Mouse (Mus musculus): ENCODE measurements around the gene Slc38a4.
A peak's percentile ranks its signal among the peaks of the same experiment; 100 is the strongest.

Gene Slc38a4

GRCm38 (mm10) chr15:97055794-97056193 lies at the start of gene Slc38a4:
Slc38a4 (minus strand) TSS chr15:97055956.
- no peak for DNase-seq

GRCm38 (mm10) chr15:97104889-97105391 lies 49.2 kb upstream of the Slc38a4 start:
- no peak for DNase-seq

- DNase-seq: no peak
Observed at GRCm38 (mm10) chr15:97104048-97104447, 48.3 kb upstream of the Slc38a4 start.

DNA sequence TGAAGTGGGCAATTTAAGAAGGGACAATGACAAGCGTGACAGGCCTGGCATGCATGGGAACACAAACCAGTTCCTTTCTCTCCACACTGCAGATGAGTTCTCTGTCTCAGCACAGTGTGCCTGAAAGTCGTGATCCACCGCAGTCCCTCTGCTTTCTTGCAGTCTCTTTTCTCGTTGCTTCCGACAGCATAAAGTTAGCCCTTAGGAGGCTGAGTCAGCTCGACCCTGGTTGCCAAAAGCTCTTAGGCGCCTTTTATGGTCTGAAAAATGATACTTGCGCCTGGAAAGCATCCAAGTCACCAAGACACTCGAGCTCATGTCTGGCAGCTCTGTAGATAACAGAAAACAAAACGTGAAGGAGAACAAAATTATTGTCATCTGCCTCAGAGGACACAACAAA lies 47.1 kb upstream of the Slc38a4 start:
- DNase-seq: peak; percentile 45 to 63

DNA sequence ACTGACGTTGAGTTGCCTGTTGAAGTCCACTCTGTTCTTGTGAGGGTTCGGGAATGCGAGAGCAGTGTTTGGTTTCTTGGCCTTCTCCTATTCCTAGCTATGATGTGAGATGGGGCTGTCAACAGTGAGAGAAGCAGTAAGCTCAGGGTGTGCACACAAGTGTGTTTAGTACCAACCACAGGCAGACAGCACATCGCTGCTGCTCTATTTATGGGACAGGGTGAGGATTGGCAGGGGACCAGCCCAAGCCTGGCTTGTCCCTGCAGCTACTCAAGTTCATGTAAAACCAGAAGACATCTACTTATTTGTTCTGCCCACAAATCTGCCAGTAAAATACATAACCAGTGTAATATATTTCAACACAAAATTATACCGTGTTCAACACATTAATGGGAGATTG lies 46.4 kb upstream of the Slc38a4 start:
- DNase-seq: peak in 1 of 2 experiments; percentile 52

GRCm38 (mm10) chr15:97099101-97099500 lies 43.3 kb upstream of the Slc38a4 start:
- DNase-seq: no peak

GRCm38 (mm10) chr15:97097548-97097947 lies 41.8 kb upstream of the Slc38a4 start:
- DNase-seq: no peak

GRCm38 (mm10) chr15:97089526-97089925 lies 33.8 kb upstream of the Slc38a4 start:
- DNase-seq: peak; percentile 31 to 61

DNA sequence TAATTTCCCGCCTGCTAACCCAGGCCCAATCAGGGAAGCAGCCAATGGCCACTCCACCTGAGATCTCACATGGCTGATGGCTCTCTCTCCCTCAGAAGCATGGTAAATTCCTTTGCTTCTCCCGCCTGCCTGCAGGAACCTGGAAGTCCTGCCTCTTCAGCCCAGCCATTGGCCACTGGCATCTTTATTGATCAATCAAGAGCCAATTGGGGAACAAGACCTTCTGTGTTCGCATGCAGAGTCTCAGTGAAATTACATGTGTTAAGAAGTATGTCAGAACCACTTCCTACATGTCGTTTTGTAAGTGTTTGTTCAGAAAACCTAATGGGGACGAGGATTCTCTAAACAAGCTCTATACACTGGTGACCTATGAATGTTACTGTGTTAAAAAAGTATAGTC lies 30.1 kb upstream of the Slc38a4 start:
- peak; percentile 26 to 44 for DNase-seq

DNA sequence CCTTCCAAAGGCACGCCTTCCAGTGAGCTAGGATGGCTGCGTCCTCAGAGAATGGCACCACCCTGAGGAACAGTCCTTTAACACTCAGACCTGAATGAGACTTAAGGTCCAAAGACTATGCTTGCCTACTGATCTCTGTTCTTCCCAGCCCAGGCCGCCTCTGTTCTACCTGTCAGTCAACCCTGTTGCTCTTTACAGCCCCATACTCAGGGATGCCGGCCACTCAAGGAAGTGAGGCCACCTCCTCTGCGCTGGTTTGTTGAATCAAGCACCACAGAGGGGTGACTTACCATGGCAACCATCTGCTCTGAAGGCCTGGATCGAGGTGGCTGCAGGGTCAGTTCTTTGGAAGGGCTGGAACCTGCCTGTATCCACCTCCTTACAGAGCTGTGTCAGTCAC lies 21.9 kb upstream of the Slc38a4 start:
- no peak for DNase-seq

GRCm38 (mm10) chr15:97076092-97076491 lies 20.3 kb upstream of the Slc38a4 start:
- DNase-seq: no peak

DNA sequence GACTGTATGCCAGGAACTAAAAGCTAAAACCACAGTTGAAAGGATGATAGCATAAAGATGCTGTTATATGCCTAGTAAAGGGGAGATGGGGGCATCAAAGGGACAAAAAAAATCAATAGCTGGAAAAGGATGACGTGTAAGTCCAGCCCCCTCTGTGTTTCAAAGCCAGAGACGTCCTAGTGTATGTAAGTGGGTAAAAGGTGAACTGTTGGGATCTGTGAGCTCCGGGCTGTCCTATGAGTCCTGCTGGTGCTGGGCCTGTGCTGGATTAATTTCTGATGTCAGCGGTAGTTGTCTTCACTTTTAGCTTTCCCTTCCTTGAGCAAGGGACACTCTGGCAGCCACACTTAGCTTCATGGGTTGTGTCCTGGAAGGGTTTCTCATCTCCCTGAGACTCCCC lies 19.5 kb upstream of the Slc38a4 start:
- no peak for DNase-seq

- no peak for DNase-seq
Observed at GRCm38 (mm10) chr15:97072859-97073826, 17.4 kb upstream of the Slc38a4 start.

GRCm38 (mm10) chr15:97067340-97068136 lies 11.8 kb upstream of the Slc38a4 start:
- DNase-seq: no peak

DNA sequence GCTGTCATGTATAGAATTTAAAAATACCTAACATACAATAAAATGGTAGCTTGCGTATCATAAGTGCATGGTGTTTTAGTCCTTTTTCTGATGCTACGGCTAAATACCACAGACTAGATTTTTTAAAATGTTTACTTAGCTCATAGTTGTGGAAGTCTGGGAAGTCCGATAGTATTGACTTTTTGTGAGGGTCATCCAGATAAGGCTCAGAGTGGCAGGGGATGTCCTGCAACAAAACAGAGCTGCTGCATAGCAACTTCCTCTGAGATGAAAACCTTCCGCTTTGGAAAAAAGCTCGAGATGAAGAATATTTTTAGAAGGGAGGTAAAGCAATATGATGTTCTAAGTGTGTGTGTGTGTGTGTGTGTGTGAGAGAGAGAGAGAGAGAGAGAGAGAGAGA lies 11.2 kb upstream of the Slc38a4 start:
- no peak for DNase-seq

DNA sequence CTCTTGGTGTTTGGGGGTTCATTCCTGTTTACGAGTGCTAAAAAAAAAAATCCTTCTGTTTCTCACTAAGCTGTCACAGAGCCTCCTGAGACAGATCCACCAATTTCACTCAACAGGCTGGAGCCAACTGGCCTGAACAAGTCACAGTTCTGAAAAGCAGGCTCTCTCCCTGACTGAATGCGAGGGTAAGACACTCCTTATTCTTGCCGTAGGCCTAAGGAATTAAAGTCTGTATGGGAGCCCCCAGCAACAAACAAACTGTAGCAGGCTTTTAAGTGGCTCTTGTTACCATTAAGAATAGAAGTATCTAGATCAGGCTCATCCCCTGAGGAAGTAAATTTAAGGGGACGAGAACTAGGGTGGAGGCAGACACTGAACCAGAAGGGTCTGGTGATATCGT lies 7.5 kb upstream of the Slc38a4 start:
- no peak for DNase-seq

DNA sequence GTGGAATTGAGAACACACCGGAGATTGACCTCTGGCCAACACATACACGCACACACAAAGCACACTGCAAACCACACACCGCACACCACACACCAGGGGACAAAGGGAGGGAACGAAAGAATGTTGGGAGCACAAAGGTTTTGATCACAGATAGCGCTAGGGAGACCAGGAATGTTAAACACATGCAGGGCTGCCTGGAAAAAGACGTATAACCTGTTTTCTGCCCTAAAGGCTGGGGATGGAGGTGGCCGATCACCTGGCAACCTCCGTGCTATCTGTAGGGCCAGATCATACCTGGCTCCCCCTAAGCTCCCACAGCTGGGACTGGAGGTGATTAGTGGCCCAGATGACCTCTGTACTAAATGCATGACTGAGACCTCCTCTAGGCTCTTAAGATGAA lies 5.2 kb upstream of the Slc38a4 start:
- no peak for DNase-seq

GRCm38 (mm10) chr15:97060571-97060970 lies 4.8 kb upstream of the Slc38a4 start:
- DNase-seq: no peak

DNA sequence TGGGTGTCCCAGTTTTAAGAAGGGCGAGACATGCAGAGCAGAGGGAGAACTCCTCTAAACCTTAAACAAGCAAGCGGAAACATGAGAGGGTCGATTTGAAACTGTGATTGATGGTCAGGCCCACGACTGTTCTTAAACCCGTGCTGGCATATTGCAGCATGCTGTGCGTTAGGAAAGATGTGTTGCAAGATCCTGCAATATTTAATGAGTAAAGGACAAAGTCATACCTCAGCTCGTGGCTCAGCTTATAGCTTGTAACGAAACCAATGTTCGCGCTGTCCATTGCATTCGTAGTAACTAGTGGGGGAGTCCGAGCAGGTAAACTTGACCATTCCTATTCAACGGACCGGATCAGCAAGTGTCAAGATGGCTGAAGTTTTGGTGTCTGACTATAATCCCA lies 4.3 kb upstream of the Slc38a4 start:
- DNase-seq: no peak

DNA sequence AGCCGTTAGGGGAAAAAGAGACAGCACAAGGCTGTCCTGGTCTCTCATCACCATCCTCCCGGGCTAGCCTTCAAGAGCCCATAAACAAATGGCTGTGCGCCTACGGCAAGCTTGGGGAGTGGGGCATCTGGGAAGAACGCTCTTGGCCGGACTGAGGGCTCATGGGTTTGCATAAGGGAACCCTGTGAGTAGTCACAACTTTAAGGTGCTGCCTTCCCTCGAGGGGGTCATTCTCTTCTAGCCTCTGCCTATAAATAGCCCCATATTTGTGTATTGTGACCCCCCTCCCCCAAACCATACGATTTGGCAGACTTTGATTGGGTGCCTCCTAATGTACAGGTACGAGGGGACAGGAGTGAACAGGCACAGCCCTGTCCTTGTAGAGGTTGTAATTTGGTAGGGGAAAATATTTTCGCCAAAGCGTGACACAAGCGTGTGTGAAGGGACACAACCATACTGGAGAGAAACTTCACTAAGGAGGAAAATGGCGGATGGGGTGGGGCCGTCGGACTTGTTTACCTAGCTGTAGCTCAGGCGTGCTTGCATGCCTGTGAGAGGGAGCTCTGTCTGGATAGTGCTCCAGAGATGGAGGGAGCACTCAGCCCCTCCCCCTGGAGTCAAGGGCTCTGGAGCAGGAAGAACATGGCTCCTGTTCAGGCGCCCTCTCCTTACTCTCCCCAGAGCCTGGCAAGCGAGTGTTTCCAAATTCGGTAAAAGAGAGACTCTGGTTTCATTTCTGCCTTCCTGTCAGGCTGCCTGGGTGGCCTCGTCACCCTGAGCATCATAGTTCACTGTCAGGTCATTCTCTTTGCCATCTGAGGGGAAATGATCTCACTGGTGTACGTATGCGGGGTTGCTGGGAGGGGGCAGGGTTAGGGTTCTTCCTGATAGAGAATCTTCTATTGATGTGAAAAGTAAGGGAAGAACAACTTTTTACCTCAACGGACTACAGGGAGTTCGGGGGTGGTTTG lies 3.6 kb upstream of the Slc38a4 start:
- no peak for DNase-seq

- DNase-seq: no peak
Observed at GRCm38 (mm10) chr15:97054767-97055489, 828 bp downstream of the Slc38a4 start.

DNA sequence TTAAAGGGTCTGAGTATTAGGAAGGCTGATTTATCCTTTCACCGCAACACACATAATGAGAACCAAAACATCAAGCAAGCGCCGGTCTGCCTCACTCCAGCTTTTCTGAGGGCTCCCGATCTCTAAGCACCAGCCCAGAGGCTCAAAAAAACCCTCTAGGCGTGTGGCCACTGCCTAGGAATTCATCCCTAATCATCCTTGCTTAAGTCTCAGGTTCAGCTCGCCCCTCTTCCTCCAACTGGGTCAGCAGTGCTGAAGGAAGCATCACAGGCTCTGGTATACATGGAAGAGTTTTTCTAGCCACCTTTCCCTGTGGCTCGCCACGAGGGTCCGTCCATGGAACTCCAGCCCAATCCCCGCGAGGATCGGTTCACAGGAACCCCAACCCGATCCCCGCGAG lies 1.6 kb downstream of the Slc38a4 start:
- DNase-seq: no peak

Data from lung, postnatal 4 days (tissue).